Mouse (Mus musculus) cerebellum, postnatal 10 days (tissue): Measurements from ENCODE around the gene Ticam1.
"Not testable (repeated sequence)": the region's sequence is repeated elsewhere in the genome, so short reads cannot be mapped to it uniquely, and the experiment has no call there.

ENCODE experiments used
- DNase-seq, 2 experiments: peaks; one replicate each; pipeline ENCODE4 v3.0.0; 2021; ENCODE audit warnings: mixed read lengths in 2 of 2

Ticam1 gene

GRCm38 (mm10) chr17:56262645-56263094, 13.9 kb downstream of the Ticam1 start:
- no peak for DNase-seq

GRCm38 (mm10) chr17:56261166-56261565, 15.4 kb downstream of the Ticam1 start:
- no peak for DNase-seq

DNA sequence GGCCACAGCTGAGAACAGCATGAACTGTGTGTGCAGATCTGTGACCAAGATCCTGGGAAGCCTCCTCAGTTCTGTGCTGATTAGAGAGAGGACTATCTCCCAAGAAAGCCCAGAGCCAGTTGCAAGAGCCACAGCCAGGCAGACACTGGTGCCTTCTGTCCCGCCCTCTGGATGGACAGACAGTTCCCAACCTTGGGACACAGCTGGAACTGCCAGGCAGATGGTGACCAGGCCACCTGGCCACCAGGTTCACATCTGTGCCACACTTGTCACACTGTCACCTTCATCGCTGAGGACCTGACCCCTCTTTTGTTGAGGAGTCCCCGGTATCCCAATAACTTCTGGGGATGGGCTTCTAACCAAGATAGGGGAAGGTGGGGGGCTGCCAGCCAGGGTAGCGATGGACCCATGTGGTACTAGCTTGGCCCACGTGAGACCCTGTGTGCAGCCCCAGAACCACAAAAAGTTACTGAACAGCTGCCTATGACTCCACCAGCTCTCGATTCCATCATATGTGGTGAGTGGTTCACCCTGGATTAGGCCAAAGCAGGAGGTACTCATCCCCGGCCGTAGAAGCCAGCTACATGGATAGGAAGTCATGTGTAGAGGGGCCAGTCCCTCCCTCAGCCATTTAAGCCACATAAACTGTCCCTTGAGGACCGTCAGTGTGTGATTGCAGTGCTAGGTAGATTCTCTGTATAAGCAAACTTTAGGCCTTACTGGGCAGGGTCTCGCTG, 17.1 kb downstream of the Ticam1 start:
- DNase-seq = no peak

DNA sequence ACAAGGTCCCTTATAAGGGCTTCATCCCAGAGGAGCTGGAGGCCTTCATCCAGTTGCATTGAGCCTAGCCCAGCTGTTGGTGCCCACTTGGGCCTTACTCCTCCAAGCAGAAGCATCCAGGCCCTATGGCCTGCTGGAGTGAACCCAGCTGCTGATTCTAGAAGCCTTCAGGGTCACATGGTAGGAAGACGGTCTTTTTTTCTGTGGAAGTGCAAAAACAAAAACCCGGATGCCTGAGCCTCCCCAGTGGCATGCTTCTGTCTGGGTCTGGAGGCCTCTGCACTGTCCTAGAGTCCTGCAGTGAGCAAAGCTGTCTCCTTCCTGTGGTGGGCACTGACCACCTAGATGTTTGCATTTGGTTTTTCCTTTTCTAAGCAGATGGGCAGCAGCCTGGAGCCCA, 17.8 kb downstream of the Ticam1 start:
- not testable (repeated sequence) for DNase-seq

- not testable (repeated sequence) for DNase-seq
These were observed 18.3 kb downstream of the Ticam1 start for GRCm38 (mm10) chr17:56258269-56258668.

DNA sequence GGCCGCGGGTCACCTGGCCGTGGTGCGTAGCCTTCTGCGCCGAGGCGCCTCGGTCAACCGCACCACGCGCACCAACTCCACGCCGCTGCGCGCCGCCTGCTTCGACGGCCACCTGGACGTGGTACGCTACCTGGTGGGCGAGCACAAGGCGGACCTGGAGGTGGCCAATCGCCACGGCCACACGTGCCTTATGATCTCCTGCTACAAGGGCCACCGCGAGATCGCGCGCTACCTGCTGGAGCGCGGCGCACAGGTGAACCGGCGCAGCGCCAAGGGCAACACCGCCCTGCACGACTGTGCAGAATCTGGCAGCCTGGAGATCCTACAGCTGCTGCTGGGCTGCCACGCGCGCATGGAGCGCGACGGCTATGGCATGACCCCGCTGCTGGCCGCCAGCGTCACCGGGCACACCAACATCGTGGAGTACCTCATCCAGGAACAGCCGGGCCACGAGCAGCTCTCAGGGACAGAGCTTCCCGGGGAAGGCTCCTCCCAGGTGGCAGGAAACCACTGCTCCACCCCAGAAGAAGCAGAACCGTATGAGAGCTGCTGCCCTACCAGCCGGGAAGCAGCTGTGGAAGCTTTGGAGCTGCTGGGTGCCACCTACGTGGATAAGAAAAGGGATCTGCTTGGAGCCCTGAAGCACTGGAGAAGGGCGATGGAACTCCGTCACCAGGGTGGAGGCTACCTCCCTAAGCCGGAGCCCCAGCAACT, 19.2 kb downstream of the Ticam1 start:
- peak; percentile 51 to 53 for DNase-seq

DNA sequence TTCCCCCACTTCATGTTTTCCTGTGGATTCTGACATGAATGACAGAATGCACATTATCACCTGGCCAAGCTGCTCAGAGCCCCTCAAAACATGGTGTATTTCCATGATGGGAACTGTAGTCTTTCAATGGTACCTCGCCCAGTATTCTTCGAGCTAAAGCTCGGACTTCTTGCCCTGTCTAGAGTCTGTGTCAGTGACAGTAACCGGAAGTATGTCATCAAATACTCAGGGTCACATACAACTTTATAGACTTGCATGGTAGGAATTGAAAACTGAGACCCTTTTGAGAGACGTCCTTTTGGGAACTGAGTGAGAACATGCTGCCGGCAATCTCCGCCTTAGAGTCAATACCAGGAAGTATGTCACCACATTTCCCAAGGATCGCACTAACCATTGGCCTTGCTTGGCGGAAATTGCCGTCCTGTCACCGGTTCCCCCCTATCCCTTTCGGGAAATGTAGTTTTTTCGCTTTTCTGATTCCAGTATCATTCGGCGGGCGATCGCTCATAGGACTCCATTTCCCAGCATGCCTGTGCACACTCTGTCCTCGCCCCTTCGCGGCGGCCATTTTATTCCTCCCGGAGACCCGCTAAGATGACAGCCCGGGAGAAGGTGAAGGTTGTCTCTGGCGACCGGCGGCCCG, 20.2 kb downstream of the Ticam1 start, which contains the start of gene Fem1a:
Gene Fem1a, plus strand, starts transcription at position 572 of the 643 bp plus-strand sequence.
- DNase-seq = peak; percentile 95

- DNase-seq = peak; percentile 100
These were observed 20.7 kb downstream of the Ticam1 start for GRCm38 (mm10) chr17:56255863-56256238.

DNA sequence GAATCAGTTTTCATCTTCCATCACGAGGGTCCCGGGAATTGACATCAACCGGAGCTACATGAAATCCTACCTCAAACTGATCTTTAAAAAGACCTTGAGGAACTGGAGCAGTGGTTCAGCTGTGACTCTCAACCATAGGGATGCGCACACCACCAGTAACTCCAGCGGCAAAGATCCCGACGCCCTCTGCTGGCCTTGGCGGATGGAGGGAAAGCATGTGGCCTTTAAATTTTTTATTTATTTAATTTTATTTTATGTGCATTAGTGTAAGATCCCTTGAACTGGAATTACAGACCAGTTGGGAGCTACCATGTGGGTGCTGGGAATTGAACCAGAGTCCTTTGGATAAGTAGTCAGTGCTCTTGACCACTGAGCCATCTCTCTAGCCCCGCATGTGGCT, 21.2 kb downstream of the Ticam1 start:
- DNase-seq = peak; percentile 76 to 77

- DNase-seq = no peak
These were observed 21.9 kb downstream of the Ticam1 start for GRCm38 (mm10) chr17:56254695-56255094.

DNA sequence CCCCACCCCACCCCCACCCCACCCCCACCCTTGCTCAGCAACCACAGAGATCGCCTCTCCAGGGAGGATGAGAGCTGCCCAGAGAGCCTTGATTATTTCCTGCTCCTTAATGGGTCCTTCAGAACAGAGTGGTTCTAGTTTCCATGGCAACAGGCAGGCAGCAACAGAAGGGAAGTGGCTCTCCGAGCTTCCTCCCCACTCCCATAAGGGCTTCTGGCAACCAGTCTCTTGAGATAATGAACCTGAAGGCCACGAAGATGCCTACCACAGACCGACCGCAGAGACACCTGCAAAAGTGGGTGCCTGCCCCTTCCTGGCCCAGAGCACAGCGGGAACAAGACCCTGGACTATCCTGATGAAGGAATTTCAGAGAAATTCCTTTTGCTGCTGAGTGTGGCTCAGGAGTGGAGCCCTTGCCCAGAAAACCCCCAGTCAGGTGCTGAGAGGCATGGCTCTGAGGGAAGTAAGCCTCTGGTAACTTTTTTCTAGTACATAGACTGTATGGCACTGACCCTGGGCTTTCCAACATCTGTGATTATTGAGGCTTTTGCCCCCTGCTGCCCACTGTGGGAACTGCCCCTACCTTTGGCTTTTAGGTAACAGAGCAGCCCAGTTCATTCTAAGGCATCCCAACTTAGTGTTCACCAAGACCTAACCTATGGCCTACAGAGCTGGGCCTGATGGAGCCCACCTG, 25.3 kb downstream of the Ticam1 start:
- peak; percentile 87 to 91 for DNase-seq

DNA sequence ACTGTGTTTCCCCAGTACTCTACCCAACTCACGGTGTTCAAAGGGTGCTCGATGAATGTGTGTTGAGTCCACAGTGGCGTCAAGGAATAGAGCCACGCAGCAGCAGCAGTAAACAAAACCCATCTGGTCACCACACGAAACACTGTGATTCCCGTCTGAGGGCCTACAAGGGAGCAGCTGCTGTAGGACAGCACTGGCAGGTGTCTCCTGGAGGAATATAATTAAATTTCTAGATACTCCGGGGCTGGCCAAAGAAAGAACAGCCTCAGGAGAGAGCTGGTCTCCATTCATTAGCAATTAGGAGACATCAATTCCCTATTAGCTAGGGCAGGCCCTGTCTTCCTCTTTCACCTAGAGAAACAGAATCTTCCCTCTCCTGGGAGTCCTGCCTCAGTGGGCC, 31.0 kb downstream of the Ticam1 start:
- peak in 1 of 2 experiments; percentile 34 for DNase-seq

- DNase-seq = peak; percentile 91 to 94
These were observed 34.8 kb downstream of the Ticam1 start for GRCm38 (mm10) chr17:56241541-56242401.

- DNase-seq = peak; percentile 98
These were observed 42.6 kb downstream of the Ticam1 start for GRCm38 (mm10) chr17:56233818-56234469.

DNA sequence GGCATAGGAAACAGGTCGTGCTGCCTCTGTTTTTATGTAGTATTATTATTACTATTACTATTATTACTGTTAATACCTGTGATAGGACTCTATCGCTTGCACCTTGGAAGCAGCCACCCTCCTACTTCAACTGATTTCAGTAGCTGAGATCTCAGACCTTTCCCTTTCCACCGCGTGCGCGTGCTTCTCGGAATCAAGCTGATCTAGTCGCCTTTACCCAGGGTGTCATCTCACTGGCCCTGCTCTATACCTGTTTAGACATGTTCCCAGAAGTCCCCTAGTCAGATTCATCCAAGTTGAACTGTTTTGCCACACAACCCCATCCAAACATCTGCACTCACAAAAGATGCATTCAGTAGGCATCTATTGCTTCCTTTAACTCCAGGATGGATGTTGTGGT, 43.2 kb downstream of the Ticam1 start:
- DNase-seq = peak in 1 of 2 experiments; percentile 37

DNA sequence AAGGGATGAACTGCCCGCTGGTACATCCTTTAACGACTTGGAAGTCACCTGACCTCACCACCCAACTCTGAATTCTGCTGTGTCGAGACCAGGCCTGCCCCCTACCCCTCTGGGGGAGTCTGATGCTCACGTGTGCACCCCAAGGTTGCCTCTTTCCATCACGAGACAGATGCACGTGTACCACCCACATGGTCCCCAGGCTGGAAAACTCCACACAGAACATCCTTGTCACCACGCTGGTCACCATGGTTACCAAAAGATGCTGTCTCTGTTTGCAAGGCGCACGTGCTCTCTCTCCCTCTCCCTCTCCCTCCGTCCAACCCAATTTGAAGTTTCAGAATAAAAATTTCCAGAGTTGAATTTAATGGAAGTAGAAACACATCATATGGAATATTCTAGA, 46.6 kb downstream of the Ticam1 start:
- DNase-seq = no peak

DNA sequence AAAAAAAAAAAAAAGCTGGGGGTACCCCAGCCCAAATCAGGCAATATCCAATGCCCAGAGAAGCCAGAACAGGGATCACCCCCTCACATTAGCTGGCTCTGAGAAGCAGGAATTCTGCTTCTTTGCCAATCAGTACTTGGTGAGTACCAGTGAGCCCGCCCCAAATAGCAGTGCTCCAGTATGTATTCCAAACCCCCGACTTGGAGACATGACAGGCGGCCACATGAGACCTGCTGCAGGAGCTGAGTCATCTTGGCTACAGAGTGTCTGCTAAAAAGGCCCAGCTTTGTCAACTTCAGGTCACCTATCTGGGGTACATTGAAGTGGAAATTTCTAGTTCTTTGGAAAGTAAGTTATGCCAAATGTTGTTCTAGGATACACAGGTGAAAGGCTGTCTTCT, 50.0 kb downstream of the Ticam1 start:
- DNase-seq = no peak

DNA sequence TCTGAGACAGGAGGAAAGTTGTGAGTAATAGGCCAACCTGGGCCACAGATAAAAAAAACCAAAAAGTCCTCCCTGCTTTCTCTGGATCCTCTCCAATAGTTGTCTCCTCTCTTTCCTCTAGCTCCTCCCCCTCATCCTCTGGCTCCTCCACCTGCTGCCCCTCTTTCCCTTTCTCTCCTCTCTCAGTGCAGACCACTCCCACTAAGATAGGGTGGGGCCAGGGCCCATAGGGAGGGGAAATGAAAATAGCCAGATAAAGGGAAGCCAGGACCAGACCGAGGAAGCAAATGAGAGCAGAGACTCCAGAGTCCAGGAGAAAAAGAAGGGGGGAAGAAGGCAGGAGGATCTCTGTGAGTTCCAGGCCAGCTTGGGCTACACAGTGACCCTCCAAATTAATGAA, 51.7 kb downstream of the Ticam1 start:
- no peak for DNase-seq

GRCm38 (mm10) chr17:56219805-56220204, 56.8 kb downstream of the Ticam1 start:
- DNase-seq = no peak
